Mouse (Mus musculus): Measurements from ENCODE around the gene Faap20.

Faap20 gene

GRCm38 (mm10) chr4:155249648-155250351 lies at the start of gene Faap20:
TSS of gene Faap20 (plus strand) at chr4:155249802.
- DNase-seq (ENCODE audit: low read depth): peak; percentile 63

GRCm38 (mm10) chr4:155200861-155201390 lies 48.7 kb upstream of the Faap20 start:
- no peak for DNase-seq (ENCODE audit: low read depth)

GRCm38 (mm10) chr4:155201764-155202163 lies 47.8 kb upstream of the Faap20 start:
- no peak for DNase-seq (ENCODE audit: low read depth)

GRCm38 (mm10) chr4:155205919-155206318 lies 43.7 kb upstream of the Faap20 start:
- DNase-seq (ENCODE audit: low read depth): no peak

- DNase-seq (ENCODE audit: low read depth): no peak
Measured at GRCm38 (mm10) chr4:155206498-155206897, 43.1 kb upstream of the Faap20 start.

- no peak for DNase-seq (ENCODE audit: low read depth)
Measured at GRCm38 (mm10) chr4:155207841-155208240, 41.8 kb upstream of the Faap20 start.

GRCm38 (mm10) chr4:155208613-155209012 lies 41.0 kb upstream of the Faap20 start:
- no peak for DNase-seq (ENCODE audit: low read depth)

GRCm38 (mm10) chr4:155209079-155209478 lies 40.5 kb upstream of the Faap20 start:
- no peak for DNase-seq (ENCODE audit: low read depth)

- DNase-seq (ENCODE audit: low read depth): no peak
Measured at GRCm38 (mm10) chr4:155209494-155209893, 40.1 kb upstream of the Faap20 start.

GRCm38 (mm10) chr4:155213052-155213751 lies 36.4 kb upstream of the Faap20 start:
- no peak for DNase-seq (ENCODE audit: low read depth)

GRCm38 (mm10) chr4:155213752-155214054 lies 35.9 kb upstream of the Faap20 start:
- no peak for DNase-seq (ENCODE audit: low read depth)

GRCm38 (mm10) chr4:155214188-155214587 lies 35.4 kb upstream of the Faap20 start:
- no peak for DNase-seq (ENCODE audit: low read depth)

- no peak for DNase-seq (ENCODE audit: low read depth)
Measured at GRCm38 (mm10) chr4:155214793-155215192, 34.8 kb upstream of the Faap20 start.

- DNase-seq (ENCODE audit: low read depth): no peak
Measured at GRCm38 (mm10) chr4:155215203-155215602, 34.4 kb upstream of the Faap20 start.

GRCm38 (mm10) chr4:155215773-155216630 lies 33.6 kb upstream of the Faap20 start:
- DNase-seq (ENCODE audit: low read depth): no peak

- DNase-seq (ENCODE audit: low read depth): no peak
Measured at GRCm38 (mm10) chr4:155217241-155218103, 32.1 kb upstream of the Faap20 start.

GRCm38 (mm10) chr4:155218104-155218732 lies 31.4 kb upstream of the Faap20 start:
- no peak for DNase-seq (ENCODE audit: low read depth)

- no peak for DNase-seq (ENCODE audit: low read depth)
Measured at GRCm38 (mm10) chr4:155219271-155220212, 30.1 kb upstream of the Faap20 start.

GRCm38 (mm10) chr4:155220213-155221100 lies 29.1 kb upstream of the Faap20 start:
- DNase-seq (ENCODE audit: low read depth): no peak
